Mouse (Mus musculus) intestine, embryonic 16.5 days (tissue): ENCODE data around the gene Phf12. TPM values are rescaled to one million over a fixed set of nuclear protein-coding genes. Genes with fewer than 3 reads are reported as not detected.

Experiments
- ATAC-seq: fragments of 200-750 bp; cut with Nextera tagmentation; 2 replicates; pipeline ENCODE4 v1.8.0; 2017; ENCODE audit warnings: moderate TSS enrichment, moderate library complexity
- H3K27ac ChIP-seq: fragments of 300-500 bp; sonication (generic); 2 replicates; pipeline ENCODE4 v1.5.1; 2014; ENCODE audit warnings: mild to moderate bottlenecking, low read length
- H3K27me3 ChIP-seq: fragments of 300-500 bp; sonication (generic); replicated peaks from 2 replicates; pipeline ENCODE4 v1.6.1; 2014; ENCODE audit warnings: low read length, control low read depth, mixed read lengths; ENCODE audit not compliant: control insufficient read depth, insufficient read depth
- H3K36me3 ChIP-seq: fragments of 300-500 bp; sonication (generic); 2 replicates; pipeline ENCODE4 v1.6.1; 2014; ENCODE audit warnings: low read length, control low read depth; ENCODE audit not compliant: control insufficient read depth, insufficient read depth
- H3K4me1 ChIP-seq: fragments of 300-500 bp; sonication (generic); 2 replicates; pipeline ENCODE4 v1.6.1; 2014; ENCODE audit warnings: low read length, control low read depth, mixed read lengths; ENCODE audit not compliant: control insufficient read depth, insufficient read depth
- H3K4me2 ChIP-seq: fragments of 300-500 bp; sonication (generic); 2 replicates; pipeline ENCODE4 v1.6.1; 2014; ENCODE audit warnings: low read depth, low read length, control low read depth
- H3K4me3 ChIP-seq: fragments of 300-500 bp; sonication (generic); 2 replicates; pipeline ENCODE4 v1.5.1; 2014; ENCODE audit warnings: mild to moderate bottlenecking, low read length
- H3K9ac ChIP-seq: fragments of 300-500 bp; sonication (generic); 2 replicates; pipeline ENCODE4 v1.6.1; 2014; ENCODE audit warnings: low read depth, low read length
- H3K9me3 ChIP-seq: fragments of 300-500 bp; sonication (generic); 2 replicates; pipeline ENCODE4 v1.6.1; 2016; ENCODE audit warnings: low read length, control low read depth; ENCODE audit not compliant: control insufficient read depth
- WGBS: fragments of 180-500 bp; shearing (Covaris S2); extraction: QIAGEN DNeasy Blood & Tissue Kit; methylation state at CpG from one replicate; pipeline ENCODE4 v1.1.7; 2014; 5-methylcytosine and 5-hydroxymethylcytosine counted together
- polyA plus RNA-seq: library from polyadenylated mRNA; unstranded; fragments of >200 nt; fragmentation: Nextera tagmentation; extraction: Ambion mirVana; gene quantifications from 2 replicates; pipeline ENCODE4 v1.2.1, GENCODE M21; 2015

The Phf12 gene
- 9.4 and 9.5 TPM in 2 replicates for polyA plus RNA-seq

- H3K4me1 ChIP-seq, result peaks cover 11% of the 10 kb centered on the region
- peak within 1 kb of the TSS; percentile 97 for H3K27ac ChIP-seq
- H3K27me3 ChIP-seq, result peaks cover 3% of the 10 kb centered on the region; the same call in 1 of the 2 replicates
- ATAC-seq, result peak; percentile 90
- peak within 1 kb of the TSS; percentile 99 for H3K9ac ChIP-seq
- H3K36me3 ChIP-seq, result no peaks in the 10 kb centered on the region
- under 1% methylated on average over 62 of the region's 62 CpGs for WGBS
- H3K9me3 ChIP-seq, result no peaks in the 10 kb centered on the region
- peak within 1 kb of the TSS; percentile 89 for H3K4me2 ChIP-seq
- peak within 1 kb of the TSS; percentile 100 for H3K4me3 ChIP-seq
Observed at GRCm38 (mm10) chr11:77982441-77982905, at the start of gene Phf12. Gene Phf12, plus strand, starts transcription at chr11:77982754.

DNA sequence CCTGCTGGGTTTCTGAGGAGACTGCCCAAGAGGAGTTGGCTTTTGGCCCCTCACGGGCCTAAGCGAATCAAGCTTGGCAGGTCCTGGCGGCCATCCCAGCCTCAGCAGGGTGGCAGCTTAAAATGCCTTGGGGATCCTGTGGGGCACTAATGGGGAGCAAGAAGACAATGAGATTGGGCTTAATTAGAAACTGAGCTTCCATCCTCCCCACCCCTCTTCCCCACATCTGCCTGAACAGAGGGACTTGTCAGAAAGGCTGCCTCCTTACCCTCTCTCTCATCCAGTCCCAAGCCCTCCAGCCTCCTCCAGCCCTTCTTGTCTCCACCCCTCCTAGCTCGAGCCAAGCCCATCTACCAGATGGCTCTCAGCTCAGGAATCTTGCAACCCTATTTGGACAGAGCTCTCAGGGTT is 48.4 kb upstream of the Phf12 start:
- Histone ChIP-seq H3K27me3 (peaks cover 54% of the 10 kb centered on the region), H3K4me2 (no peak overlapping the region), H3K4me3 (no peak overlapping the region), H3K27ac (no peak overlapping the region), H3K9ac (no peak overlapping the region), H3K36me3 (no peaks in the 10 kb centered on the region), H3K4me1 (peaks cover 7% of the 10 kb centered on the region), H3K9me3 (no peaks in the 10 kb centered on the region)
- WGBS, result 3% methylated on average over 4 of the region's 4 CpGs
- no peak for ATAC-seq

DNA sequence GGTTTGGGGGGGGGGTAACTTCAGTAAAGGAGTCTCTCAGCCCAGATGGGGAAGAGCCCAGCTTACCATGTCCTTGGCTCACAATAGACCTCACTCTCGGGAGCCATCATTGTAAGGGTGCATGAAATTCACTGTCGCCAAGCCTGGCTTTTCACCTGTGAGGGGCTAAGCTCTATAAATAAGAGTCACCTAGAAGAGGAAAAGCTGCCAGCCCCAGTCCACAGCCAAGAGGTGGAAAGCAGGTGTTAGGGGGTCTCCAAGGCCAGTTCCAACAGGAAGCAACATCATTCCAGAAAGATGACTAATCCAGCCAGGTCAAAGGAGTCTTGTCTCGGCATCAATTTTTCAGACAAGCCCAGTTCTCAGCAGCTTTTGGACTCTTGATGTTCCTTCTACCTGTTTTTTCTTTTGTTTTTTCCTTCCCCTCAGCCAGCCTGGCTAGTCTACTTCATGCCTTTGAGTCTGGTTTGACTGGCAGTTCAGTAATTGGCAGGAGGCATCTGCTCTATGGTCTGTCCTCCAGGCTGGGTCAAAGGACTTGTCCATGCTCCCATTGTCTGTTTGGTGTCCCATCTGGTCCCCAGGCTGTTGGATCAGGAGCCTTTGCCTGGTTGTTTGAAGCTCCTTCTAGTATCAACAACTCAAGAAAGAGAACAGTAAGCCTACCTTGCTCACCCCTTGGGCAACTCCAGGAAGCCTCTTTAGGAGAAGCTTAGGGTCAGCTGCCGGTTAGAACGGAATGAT is 47.8 kb upstream of the Phf12 start:
- Histone ChIP-seq H3K4me1 (peaks cover 7% of the 10 kb centered on the region), H3K27ac (no peak overlapping the region), H3K4me3 (no peak overlapping the region), H3K4me2 (no peak overlapping the region), H3K36me3 (no peaks in the 10 kb centered on the region), H3K9ac (no peak overlapping the region), H3K27me3 (peaks cover 48% of the 10 kb centered on the region), H3K9me3 (no peaks in the 10 kb centered on the region)
- WGBS, result 58% methylated on average over 5 of the region's 5 CpGs
- no peak for ATAC-seq

- Histone ChIP-seq H3K4me3 (no peak overlapping the region), H3K9ac (no peak overlapping the region), H3K27ac (no peak overlapping the region), H3K36me3 (no peaks in the 10 kb centered on the region), H3K9me3 (no peaks in the 10 kb centered on the region), H3K4me2 (no peak overlapping the region), H3K4me1 (no peaks in the 10 kb centered on the region), H3K27me3 (peaks cover 36% of the 10 kb centered on the region)
- 11% methylated on average over 8 of the region's 8 CpGs for WGBS
- no peak for ATAC-seq
Observed at GRCm38 (mm10) chr11:77936846-77937245, 45.7 kb upstream of the Phf12 start.

DNA sequence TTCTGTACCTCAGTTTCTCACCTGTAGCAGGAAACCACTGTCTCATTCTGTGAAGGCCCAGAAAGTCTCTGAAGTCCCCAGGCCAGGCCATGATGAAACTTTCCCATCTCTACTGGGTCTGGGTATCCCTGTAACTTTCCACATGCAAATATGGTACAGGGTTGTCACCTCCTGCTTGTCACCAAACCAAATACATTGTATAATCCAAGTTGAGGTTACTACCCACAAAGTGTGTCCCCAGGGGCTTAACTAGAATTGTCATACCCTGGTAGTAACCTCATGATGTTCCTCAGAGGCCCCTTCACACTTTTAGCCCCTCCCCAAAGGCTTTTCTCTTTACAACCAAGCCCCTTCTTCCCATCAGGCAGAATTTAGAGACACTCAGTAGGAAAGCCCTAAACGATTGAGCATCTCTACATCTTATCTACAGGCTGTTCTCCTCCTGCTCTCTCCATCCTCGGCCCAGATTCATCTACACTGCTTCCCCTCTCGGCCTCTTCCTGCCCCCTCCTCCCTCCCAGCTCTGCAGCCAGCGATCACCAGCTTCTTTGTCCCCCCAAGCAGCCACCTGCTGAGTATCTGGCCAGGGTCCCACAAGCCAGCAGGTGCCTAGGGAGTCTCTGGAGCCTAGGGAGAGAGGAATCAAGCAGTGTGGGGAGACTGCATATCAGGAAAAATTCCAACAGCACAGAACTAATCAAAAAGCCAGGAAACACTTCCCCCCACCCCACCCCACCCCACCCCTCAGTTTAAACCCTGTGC is 44.7 kb upstream of the Phf12 start:
- no peak for ATAC-seq
- Histone ChIP-seq H3K9me3 (no peaks in the 10 kb centered on the region), H3K4me3 (no peak overlapping the region), H3K27me3 (peaks cover 28% of the 10 kb centered on the region), H3K27ac (no peak overlapping the region), H3K9ac (no peak overlapping the region), H3K36me3 (no peaks in the 10 kb centered on the region), H3K4me1 (no peaks in the 10 kb centered on the region), H3K4me2 (no peak overlapping the region)
- 22% methylated on average over 4 of the region's 4 CpGs for WGBS

DNA sequence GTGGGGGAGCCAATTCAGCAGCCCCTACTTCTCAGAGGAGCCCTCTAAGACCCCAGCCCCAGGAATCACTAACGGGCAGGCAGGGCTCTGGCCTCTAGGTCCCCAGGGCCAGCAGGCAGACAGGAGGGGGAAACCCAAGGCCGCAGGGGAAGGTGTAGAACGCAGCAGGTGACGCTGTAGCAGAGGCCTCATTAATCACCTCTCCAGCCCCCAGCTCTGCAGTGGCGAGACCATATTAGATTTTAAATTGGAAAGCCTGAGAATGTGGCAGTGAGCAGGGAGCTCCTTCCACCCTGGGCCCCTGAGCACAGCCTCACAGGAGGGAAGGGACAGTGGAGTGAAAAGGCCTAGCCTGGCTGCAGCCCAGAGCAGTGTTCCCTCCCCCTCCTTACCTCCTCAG is 40.3 kb upstream of the Phf12 start:
- H3K4me1 ChIP-seq, result no peaks in the 10 kb centered on the region
- no peak overlapping the region for H3K27ac ChIP-seq
- H3K9me3 ChIP-seq, result no peaks in the 10 kb centered on the region
- no peak for ATAC-seq
- no peak overlapping the region for H3K4me3 ChIP-seq
- no peak overlapping the region for H3K4me2 ChIP-seq
- no peak overlapping the region for H3K9ac ChIP-seq
- no peaks in the 10 kb centered on the region for H3K36me3 ChIP-seq
- H3K27me3 ChIP-seq, result peaks cover 2% of the 10 kb centered on the region; the same call in 1 of the 2 replicates
- WGBS, result 31% methylated on average over 5 of the region's 5 CpGs

DNA sequence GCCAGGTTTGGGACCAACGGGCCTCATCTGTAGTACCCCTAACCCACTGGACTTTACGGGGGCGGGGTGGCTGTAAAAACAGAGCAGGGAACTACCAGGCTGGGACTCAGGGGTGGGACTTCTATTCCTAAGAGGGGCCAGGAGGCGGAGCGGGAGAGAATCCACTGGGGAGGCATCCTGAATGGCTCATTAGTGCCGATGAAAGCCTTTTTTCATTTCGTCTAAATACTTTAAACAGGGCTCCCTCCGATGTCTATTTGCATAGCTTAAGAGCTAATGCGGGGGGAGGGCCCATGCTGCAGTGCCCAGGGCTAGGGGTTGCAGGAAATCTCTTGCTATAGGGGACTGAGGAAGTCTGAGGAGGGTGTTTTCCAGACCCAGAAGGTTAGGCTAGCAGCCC is 34.7 kb upstream of the Phf12 start:
- H3K4me1 ChIP-seq, result no peaks in the 10 kb centered on the region
- H3K4me2 ChIP-seq, result no peak overlapping the region
- H3K9ac ChIP-seq, result no peak overlapping the region
- ATAC-seq, result no peak
- peaks cover 2% of the 10 kb centered on the region; the same call in 1 of the 2 replicates for H3K27me3 ChIP-seq
- no peaks in the 10 kb centered on the region for H3K36me3 ChIP-seq
- H3K4me3 ChIP-seq, result no peak overlapping the region
- no peak overlapping the region for H3K27ac ChIP-seq
- WGBS, result 9% methylated on average over 9 of the region's 9 CpGs
- H3K9me3 ChIP-seq, result no peaks in the 10 kb centered on the region

DNA sequence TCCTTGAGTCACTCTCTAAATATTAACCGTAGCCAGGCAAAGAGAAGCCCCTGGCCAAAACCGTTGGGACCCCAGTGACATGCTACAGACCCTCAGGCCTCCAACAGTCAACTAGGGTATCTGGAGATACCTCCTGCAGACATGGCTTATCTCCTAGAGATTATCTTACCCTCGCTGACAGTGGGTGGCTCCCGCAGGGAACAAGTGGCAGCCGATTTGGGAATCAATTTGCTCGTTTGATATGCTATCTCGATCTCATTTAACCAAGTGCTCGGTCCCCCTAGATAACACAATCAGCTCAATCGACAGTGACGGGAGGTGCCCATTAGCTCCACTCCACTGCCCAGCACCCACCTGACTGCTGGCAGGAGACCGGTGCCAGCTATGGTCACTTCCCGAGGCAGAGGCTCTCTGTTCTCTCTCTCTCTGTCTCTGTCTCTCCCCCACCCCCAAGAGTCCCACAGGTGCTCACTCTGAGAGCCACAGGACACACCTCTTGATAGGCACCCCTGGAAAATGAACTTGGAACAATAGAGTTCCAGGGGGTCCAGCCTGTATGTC is 32.3 kb upstream of the Phf12 start:
- H3K4me1 ChIP-seq, result no peaks in the 10 kb centered on the region
- no peak overlapping the region for H3K4me3 ChIP-seq
- H3K9ac ChIP-seq, result no peak overlapping the region
- 26% methylated on average over 12 of the region's 12 CpGs for WGBS
- no peaks in the 10 kb centered on the region for H3K36me3 ChIP-seq
- H3K4me2 ChIP-seq, result no peak overlapping the region
- no peaks in the 10 kb centered on the region for H3K9me3 ChIP-seq
- peaks cover 6% of the 10 kb centered on the region; the same call in 1 of the 2 replicates for H3K27me3 ChIP-seq
- H3K27ac ChIP-seq, result no peak overlapping the region
- no peak for ATAC-seq

DNA sequence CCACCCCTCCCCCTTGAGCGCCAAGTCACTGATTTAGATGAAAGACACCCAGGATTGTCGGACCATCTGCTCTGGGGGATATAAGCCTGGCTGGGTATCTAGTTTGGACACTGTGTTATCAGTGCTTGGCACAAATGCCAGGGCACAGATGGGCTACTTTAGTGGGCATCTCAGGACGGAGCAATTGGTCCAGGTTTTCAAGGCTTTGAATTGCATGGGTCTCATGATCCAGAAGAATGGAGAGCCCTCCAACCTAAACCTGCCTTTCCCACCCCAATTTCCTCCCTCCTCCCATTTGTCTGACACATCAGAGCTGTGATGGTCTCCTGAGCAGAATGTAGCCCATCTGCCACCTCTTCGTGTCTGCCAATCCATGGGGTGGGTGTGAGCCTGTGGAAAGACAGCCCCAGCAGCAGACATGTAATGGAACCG is 31.7 kb upstream of the Phf12 start:
- Histone ChIP-seq H3K36me3 (no peaks in the 10 kb centered on the region), H3K4me2 (no peak overlapping the region), H3K9me3 (no peaks in the 10 kb centered on the region), H3K27ac (no peak overlapping the region), H3K4me1 (no peaks in the 10 kb centered on the region), H3K4me3 (no peak overlapping the region), H3K27me3 (peaks cover 4% of the 10 kb centered on the region; the same call in 1 of the 2 replicates), H3K9ac (no peak overlapping the region)
- 65% methylated on average over 5 of the region's 5 CpGs for WGBS
- no peak for ATAC-seq
